Mouse (Mus musculus) neural tube, embryonic 11.5 days (tissue): ENCODE results near the gene Vamp2. TPM values are rescaled to one million over a fixed set of nuclear protein-coding genes. Genes with fewer than 3 reads are reported as not detected.

Experiments
- ATAC-seq: fragments of 200-750 bp; cut with Nextera tagmentation; 2 replicates; pipeline ENCODE4 v1.8.0; 2017; ENCODE audit warnings: moderate number of reproducible peaks, mild to moderate bottlenecking, moderate TSS enrichment, moderate library complexity; ENCODE audit not compliant: insufficient read depth, low FRiP score, low TSS enrichment
- DNase-seq: peaks from one replicate; pipeline ENCODE4 v3.0.0-alpha.2; 2015; ENCODE audit warnings: low spot score
- H3K27ac ChIP-seq: fragments of 300-500 bp; sonication (generic); 2 replicates; pipeline ENCODE4 v1.5.1; 2014; ENCODE audit warnings: low read depth, mild to moderate bottlenecking, low read length
- H3K27me3 ChIP-seq: fragments of 300-500 bp; sonication (generic); 2 replicates; pipeline ENCODE4 v1.6.1; 2014; ENCODE audit warnings: mild to moderate bottlenecking, low read length, mixed read lengths; ENCODE audit not compliant: control insufficient read depth, insufficient read depth
- H3K36me3 ChIP-seq: fragments of 300-500 bp; sonication (generic); 2 replicates; pipeline ENCODE4 v1.6.1; 2014; ENCODE audit warnings: mild to moderate bottlenecking, low read length, moderate library complexity, mixed read lengths; ENCODE audit not compliant: control insufficient read depth, insufficient read depth
- H3K4me1 ChIP-seq: fragments of 300-500 bp; sonication (generic); 2 replicates; pipeline ENCODE4 v1.6.1; 2014; ENCODE audit warnings: low read length, mixed read lengths; ENCODE audit not compliant: control insufficient read depth, insufficient read depth
- H3K4me2 ChIP-seq: fragments of 300-500 bp; sonication (generic); 2 replicates; pipeline ENCODE4 v1.6.1; 2014; ENCODE audit warnings: low read depth, mild to moderate bottlenecking, moderate library complexity
- H3K4me3 ChIP-seq: fragments of 300-500 bp; sonication (generic); 2 replicates; pipeline ENCODE4 v1.5.1; 2014; ENCODE audit warnings: low read depth, low read length
- H3K9ac ChIP-seq: fragments of 300-500 bp; sonication (generic); 2 replicates; pipeline ENCODE4 v1.6.1; 2014; ENCODE audit warnings: mild to moderate bottlenecking, low read length
- H3K9me3 ChIP-seq: fragments of 300-500 bp; sonication (generic); 2 replicates; pipeline ENCODE4 v1.6.1; 2016; ENCODE audit warnings: low read length; ENCODE audit not compliant: control insufficient read depth
- WGBS: fragments of 180-500 bp; shearing (Covaris S2); extraction: QIAGEN DNeasy Blood & Tissue Kit; methylation state at CpG from one replicate; pipeline ENCODE4 v1.1.7; 2014; 5-methylcytosine and 5-hydroxymethylcytosine counted together
- polyA plus RNA-seq: library from polyadenylated mRNA; unstranded; fragments of >200 nt; fragmentation: Nextera tagmentation; extraction: Ambion mirVana; gene quantifications from 2 replicates; pipeline ENCODE4 v1.2.1, GENCODE M21; 2014

Vamp2 gene
- polyA plus RNA-seq, 1 experiment from 2014 or later, result 112 TPM

- Histone ChIP-seq H3K9ac (no peak overlapping the region), H3K27ac (no peak overlapping the region), H3K27me3 (no peaks in the 10 kb centered on the region), H3K4me1 (peaks cover 7% of the 10 kb centered on the region), H3K9me3 (no peaks in the 10 kb centered on the region), H3K36me3 (peaks cover 9% of the 10 kb centered on the region), H3K4me3 (no peak overlapping the region), H3K4me2 (no peak overlapping the region)
- 83% methylated on average over 3 of the region's 3 CpGs for WGBS
- ATAC-seq (no peak), DNase-seq (no peak)
These were observed 34.4 kb upstream of the Vamp2 start for GRCm38 (mm10) chr11:69053848-69054247.

- H3K27ac ChIP-seq, result 0 out of 2 replicates have a peak overlapping the region, but pooled peaks have one; percentile 77
- WGBS, result 79% methylated on average over 2 of the region's 2 CpGs
- no peak for ATAC-seq
These were observed 30.0 kb upstream of the Vamp2 start for GRCm38 (mm10) chr11:69058265-69058664.

GRCm38 (mm10) chr11:69058729-69059356, 29.4 kb upstream of the Vamp2 start:
- 3% methylated on average over 19 of the region's 19 CpGs for WGBS
- peaks cover 22% of the 10 kb centered on the region for H3K4me1 ChIP-seq
- H3K4me3 ChIP-seq, result peak overlapping the region; percentile 69
- ATAC-seq (peak; percentile 3; the same call in 1 of the 2 replicates), DNase-seq (no peak)
- H3K9me3 ChIP-seq, result no peaks in the 10 kb centered on the region
- H3K36me3 ChIP-seq, result no peaks in the 10 kb centered on the region
- H3K4me2 ChIP-seq, result peak overlapping the region; percentile 98
- no peaks in the 10 kb centered on the region for H3K27me3 ChIP-seq
- peak overlapping the region; percentile 57 for H3K9ac ChIP-seq
- H3K27ac ChIP-seq, result peak overlapping the region; percentile 77

More at GRCm38 (mm10) chr11:69058265-69058664, 30.0 kb upstream of the Vamp2 start:
- H3K27me3 ChIP-seq, result no peaks in the 10 kb centered on the region
- H3K4me1 ChIP-seq, result peaks cover 22% of the 10 kb centered on the region
- H3K9me3 ChIP-seq, result no peaks in the 10 kb centered on the region
- H3K4me2 ChIP-seq, result peak overlapping the region; percentile 98
- no peaks in the 10 kb centered on the region for H3K36me3 ChIP-seq
- peak overlapping the region; percentile 69 for H3K4me3 ChIP-seq
- H3K9ac ChIP-seq, result no peak overlapping the region; the same call in 1 of the 2 replicates
- no peak for DNase-seq

- Histone ChIP-seq H3K9ac (peak within 1 kb of the TSS; percentile 67), H3K36me3 (no peaks in the 10 kb centered on the region), H3K4me1 (peaks cover 26% of the 10 kb centered on the region), H3K4me3 (peak within 1 kb of the TSS; percentile 69), H3K9me3 (no peaks in the 10 kb centered on the region), H3K27ac (peak within 1 kb of the TSS; percentile 77), H3K27me3 (no peaks in the 10 kb centered on the region), H3K4me2 (peak within 1 kb of the TSS; percentile 98)
- DNase-seq, result peak; percentile 97
- WGBS, result under 1% methylated on average over 58 of the region's 64 CpGs
- peak; percentile 84 for ATAC-seq
These were observed 28.8 kb upstream of the Vamp2 start, which contains the start of gene Borcs6 for GRCm38 (mm10) chr11:69059357-69059974. Borcs6 (plus strand) TSS chr11:69059717.

- H3K36me3 ChIP-seq, result no peaks in the 10 kb centered on the region
- peak overlapping the region; percentile 98 for H3K4me2 ChIP-seq
- peak overlapping the region; percentile 67 for H3K9ac ChIP-seq
- DNase-seq, result no peak
- peak overlapping the region; percentile 71 for H3K27ac ChIP-seq
- ATAC-seq, result peak; percentile 3; the same call in 1 of the 2 replicates
- H3K4me1 ChIP-seq, result peaks cover 26% of the 10 kb centered on the region
- no peaks in the 10 kb centered on the region for H3K9me3 ChIP-seq
- 0% methylated on average over 42 of the region's 49 CpGs for WGBS
- peak overlapping the region; percentile 69 for H3K4me3 ChIP-seq
- H3K27me3 ChIP-seq, result no peaks in the 10 kb centered on the region
These were observed 28.3 kb upstream of the Vamp2 start for GRCm38 (mm10) chr11:69059975-69060411.

GRCm38 (mm10) chr11:69060448-69061254, 27.6 kb upstream of the Vamp2 start:
- WGBS, result under 1% methylated on average over 40 of the region's 40 CpGs
- Histone ChIP-seq H3K9me3 (no peaks in the 10 kb centered on the region), H3K9ac (peak overlapping the region; percentile 67), H3K36me3 (no peaks in the 10 kb centered on the region), H3K27ac (peak overlapping the region; percentile 71; the same call in 1 of the 2 replicates), H3K4me3 (peak overlapping the region; percentile 69), H3K4me1 (peaks cover 26% of the 10 kb centered on the region), H3K4me2 (peak overlapping the region; percentile 98), H3K27me3 (no peaks in the 10 kb centered on the region)
- ATAC-seq (no peak; the same call in 1 of the 2 replicates), DNase-seq (peak; percentile 41)

GRCm38 (mm10) chr11:69061255-69061912, 26.9 kb upstream of the Vamp2 start:
- Histone ChIP-seq H3K4me3 (peak overlapping the region; percentile 69), H3K4me2 (peak overlapping the region; percentile 98), H3K9me3 (no peaks in the 10 kb centered on the region), H3K27me3 (no peaks in the 10 kb centered on the region), H3K27ac (no peak overlapping the region), H3K36me3 (no peaks in the 10 kb centered on the region), H3K4me1 (peaks cover 31% of the 10 kb centered on the region), H3K9ac (no peak overlapping the region)
- DNase-seq, result no peak
- 4% methylated on average over 17 of the region's 17 CpGs for WGBS
- ATAC-seq, result no peak

GRCm38 (mm10) chr11:69062194-69062760, 26.0 kb upstream of the Vamp2 start:
- Histone ChIP-seq H3K36me3 (no peaks in the 10 kb centered on the region), H3K27me3 (no peaks in the 10 kb centered on the region), H3K9me3 (no peaks in the 10 kb centered on the region), H3K4me2 (peak overlapping the region; percentile 44), H3K4me1 (peaks cover 35% of the 10 kb centered on the region), H3K27ac (no peak overlapping the region), H3K9ac (no peak overlapping the region), H3K4me3 (peak overlapping the region; percentile 76)
- 1% methylated on average over 17 of the region's 17 CpGs for WGBS
- ATAC-seq (no peak), DNase-seq (peak; percentile 80)
